Mouse (Mus musculus): ENCODE results near the gene Sp8. TPM values are rescaled to one million over a fixed set of nuclear protein-coding genes. Genes with fewer than 3 reads are reported as not detected.

Sp8 gene
- polyA plus RNA-seq, 1 experiment from 2014 or later, result not detected

DNA sequence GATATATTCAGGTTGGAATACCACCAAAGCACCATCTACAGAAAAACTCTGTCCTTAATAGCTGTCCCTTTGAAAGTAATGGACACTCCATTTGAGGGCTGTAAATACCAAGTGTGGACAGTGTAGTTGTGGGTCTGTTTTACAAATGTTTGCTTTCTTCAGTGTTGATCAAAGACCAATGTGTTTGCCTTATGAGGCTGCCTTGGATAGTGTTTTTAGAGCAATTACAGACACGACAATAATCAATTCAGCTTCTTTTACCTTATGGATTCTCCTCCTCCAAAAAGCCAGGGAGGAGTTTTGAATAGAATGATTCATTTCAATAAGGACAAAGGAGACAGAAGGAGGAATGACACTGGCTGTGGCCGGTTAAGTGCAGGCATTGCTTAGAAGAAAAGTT is 7.9 kb upstream of the Sp8 start:
- Histone ChIP-seq H3K27ac (ENCODE audit: low read depth) (no peak overlapping the region), H3K27me3 (ENCODE audit: insufficient read depth, low read length) (peaks cover 81% of the 10 kb centered on the region), H3K9me3 (ENCODE audit: low read depth, low read length) (no peaks in the 10 kb centered on the region), H3K36me3 (ENCODE audit: insufficient read depth) (no peaks in the 10 kb centered on the region), H3K9ac (no peak overlapping the region), H3K4me2 (no peak overlapping the region), H3K4me3 (ENCODE audit: low read depth, low read length) (no peak overlapping the region), H3K4me1 (ENCODE audit: insufficient read depth) (no peaks in the 10 kb centered on the region)
- DNase-seq (no peak), ATAC-seq (ENCODE audit: insufficient read depth) (no peak)
- TF ChIP-seq CTCF (IDR thresholded peaks at IDR 0.05; ENCODE audit: low read depth), result no peak
- 6% methylated on average over 2 of the region's 2 CpGs for WGBS

DNA sequence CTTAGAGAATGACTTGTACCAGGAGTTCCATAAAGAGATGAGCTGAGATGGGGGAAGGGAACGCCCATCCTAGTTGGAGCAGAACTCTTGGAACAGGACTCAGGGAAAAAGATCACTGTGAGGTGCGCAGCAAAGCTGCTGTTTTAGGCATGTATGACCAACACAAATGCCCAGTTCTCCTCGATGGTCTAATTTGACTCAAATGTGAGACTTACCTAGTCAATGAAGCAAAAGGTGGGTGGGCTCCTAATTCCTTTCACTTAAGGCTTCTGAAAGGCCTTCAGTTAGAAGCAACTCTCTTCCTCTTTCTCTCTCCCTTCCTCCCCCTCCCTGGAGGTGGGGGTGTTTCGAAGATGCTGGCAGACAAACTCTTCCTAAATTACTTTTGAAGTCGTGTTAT is 6.7 kb upstream of the Sp8 start:
- DNase-seq (peak; percentile 5), ATAC-seq (ENCODE audit: insufficient read depth) (no peak)
- H3K27ac ChIP-seq (ENCODE audit: low read depth), result no peak overlapping the region
- H3K4me2 ChIP-seq, result no peak overlapping the region
- no peak for TF ChIP-seq CTCF (IDR thresholded peaks at IDR 0.05; ENCODE audit: low read depth)
- 13% methylated on average over 5 of the region's 5 CpGs for WGBS
- no peaks in the 10 kb centered on the region for H3K9me3 ChIP-seq (ENCODE audit: low read depth, low read length)
- no peaks in the 10 kb centered on the region for H3K36me3 ChIP-seq (ENCODE audit: insufficient read depth)
- H3K4me1 ChIP-seq (ENCODE audit: insufficient read depth), result no peaks in the 10 kb centered on the region
- no peak overlapping the region for H3K4me3 ChIP-seq (ENCODE audit: low read depth, low read length)
- no peak overlapping the region for H3K9ac ChIP-seq
- peaks cover 92% of the 10 kb centered on the region for H3K27me3 ChIP-seq (ENCODE audit: insufficient read depth, low read length)

DNA sequence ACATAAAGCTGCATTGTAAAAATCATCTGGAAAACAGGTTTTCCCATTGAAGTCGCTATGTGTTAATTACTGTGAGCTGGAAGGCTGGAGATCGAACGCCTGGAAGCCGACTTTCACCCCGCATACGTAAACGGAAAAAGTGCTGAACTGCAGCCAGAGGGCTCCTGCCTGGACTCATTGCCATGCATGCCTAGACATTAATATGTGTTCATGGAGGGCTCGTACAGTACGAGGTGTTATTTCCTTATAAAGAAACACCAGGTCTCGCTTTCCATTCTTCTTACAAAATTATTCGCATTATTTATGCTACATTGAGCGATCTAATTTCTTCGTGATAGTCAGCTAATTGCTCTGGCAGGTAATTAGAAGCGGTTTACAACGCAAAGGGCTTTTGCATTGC is 5.8 kb upstream of the Sp8 start:
- H3K9me3 ChIP-seq (ENCODE audit: low read depth, low read length), result no peaks in the 10 kb centered on the region
- H3K4me1 ChIP-seq (ENCODE audit: insufficient read depth), result no peaks in the 10 kb centered on the region
- no peak overlapping the region for H3K4me3 ChIP-seq (ENCODE audit: low read depth, low read length)
- peaks cover 96% of the 10 kb centered on the region for H3K27me3 ChIP-seq (ENCODE audit: insufficient read depth, low read length)
- DNase-seq (peak; percentile 28), ATAC-seq (ENCODE audit: insufficient read depth) (no peak)
- no peak overlapping the region for H3K9ac ChIP-seq
- no peak overlapping the region for H3K4me2 ChIP-seq
- TF ChIP-seq CTCF (IDR thresholded peaks at IDR 0.05; ENCODE audit: low read depth), result no peak
- H3K27ac ChIP-seq (ENCODE audit: low read depth), result no peak overlapping the region
- 3% methylated on average over 15 of the region's 15 CpGs for WGBS
- H3K36me3 ChIP-seq (ENCODE audit: insufficient read depth), result no peaks in the 10 kb centered on the region

DNA sequence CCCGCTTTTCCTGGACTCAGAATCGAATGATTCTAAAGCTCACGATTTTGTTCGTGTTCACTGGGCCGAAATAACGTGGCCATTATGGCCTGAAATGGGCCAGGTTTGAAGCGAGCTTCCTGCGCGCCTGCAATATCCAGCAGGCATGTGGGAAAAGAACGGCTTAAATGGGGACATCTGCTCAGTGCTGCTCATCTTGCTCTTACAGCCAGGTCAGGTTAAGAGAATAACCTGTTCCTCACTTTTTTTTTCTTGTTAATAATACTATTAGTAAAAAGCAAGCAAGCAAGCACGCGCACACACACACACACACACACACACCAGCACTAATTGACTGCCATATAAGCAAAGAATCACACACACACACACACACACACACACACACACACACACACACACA is 5.3 kb upstream of the Sp8 start:
- Histone ChIP-seq H3K36me3 (ENCODE audit: insufficient read depth) (no peaks in the 10 kb centered on the region), H3K4me2 (no peak overlapping the region), H3K9ac (no peak overlapping the region), H3K27ac (ENCODE audit: low read depth) (no peak overlapping the region), H3K4me3 (ENCODE audit: low read depth, low read length) (no peak overlapping the region), H3K27me3 (ENCODE audit: insufficient read depth, low read length) (peaks cover 99% of the 10 kb centered on the region), H3K9me3 (ENCODE audit: low read depth, low read length) (no peaks in the 10 kb centered on the region), H3K4me1 (ENCODE audit: insufficient read depth) (no peaks in the 10 kb centered on the region)
- 2% methylated on average over 12 of the region's 12 CpGs for WGBS
- no peak for ATAC-seq (ENCODE audit: insufficient read depth)
- no peak for TF ChIP-seq CTCF (IDR thresholded peaks at IDR 0.05; ENCODE audit: low read depth)
- peak; percentile 39 for DNase-seq

DNA sequence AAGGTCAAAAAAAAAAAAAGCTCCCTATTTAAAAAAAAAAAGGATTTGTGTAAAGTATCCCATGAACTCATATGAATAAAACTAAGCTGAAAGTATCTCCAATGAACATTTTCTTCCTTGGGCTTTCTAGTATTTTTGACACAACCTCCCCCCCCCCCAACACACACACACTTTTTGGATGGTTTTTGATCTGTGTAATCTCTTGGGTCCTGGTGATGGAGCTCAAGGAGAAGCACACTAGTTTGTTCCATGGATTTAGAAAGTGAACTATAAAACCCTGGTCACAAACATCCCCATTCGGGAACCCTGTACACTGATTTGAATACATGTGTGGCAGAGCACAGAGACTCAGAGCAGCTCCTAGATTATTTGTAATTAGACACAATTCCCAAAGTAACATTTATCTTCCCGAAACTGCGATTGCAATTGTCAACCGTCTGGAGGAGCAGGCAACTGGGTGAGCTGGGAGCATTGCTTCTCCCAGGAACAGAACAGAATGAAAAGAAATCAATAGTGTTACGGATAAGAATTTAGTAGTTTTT is 4.7 kb upstream of the Sp8 start:
- no peak for TF ChIP-seq CTCF (IDR thresholded peaks at IDR 0.05; ENCODE audit: low read depth)
- H3K36me3 ChIP-seq (ENCODE audit: insufficient read depth), result no peaks in the 10 kb centered on the region
- H3K4me1 ChIP-seq (ENCODE audit: insufficient read depth), result no peaks in the 10 kb centered on the region
- no peak for ATAC-seq (ENCODE audit: insufficient read depth)
- H3K4me2 ChIP-seq, result no peak overlapping the region
- 6% methylated on average over 5 of the region's 5 CpGs for WGBS
- no peak overlapping the region for H3K27ac ChIP-seq (ENCODE audit: low read depth)
- H3K4me3 ChIP-seq (ENCODE audit: low read depth, low read length), result no peak overlapping the region
- no peak overlapping the region for H3K9ac ChIP-seq
- H3K9me3 ChIP-seq (ENCODE audit: low read depth, low read length), result no peaks in the 10 kb centered on the region
- no peak for DNase-seq
- peaks cover 99% of the 10 kb centered on the region for H3K27me3 ChIP-seq (ENCODE audit: insufficient read depth, low read length)

DNA sequence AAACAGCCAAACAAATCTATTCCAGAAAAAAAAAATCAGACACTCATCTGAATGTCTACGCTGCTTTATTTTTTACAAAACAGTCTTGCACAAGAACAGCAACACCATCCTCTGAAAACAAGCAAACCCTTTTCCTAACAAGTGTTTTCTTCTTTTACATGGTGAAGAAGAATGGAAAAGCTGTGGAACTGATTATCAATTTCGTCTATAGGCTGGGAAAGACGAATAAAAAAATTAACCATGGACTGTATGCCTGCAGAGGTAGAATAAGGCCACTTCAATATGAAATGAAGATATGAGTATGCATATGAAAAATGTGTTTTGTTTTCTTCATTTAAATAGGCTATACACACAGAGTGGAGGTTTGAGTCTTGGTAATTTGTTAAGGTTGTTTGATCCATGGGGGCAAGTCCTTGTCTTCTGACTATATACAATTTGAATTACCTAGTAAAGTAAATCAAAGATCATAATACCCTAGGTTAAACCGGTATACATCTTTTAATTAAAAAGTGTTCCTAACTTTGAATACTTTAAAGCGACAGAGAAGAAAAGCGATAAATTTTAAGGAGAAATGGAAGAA is 4.1 kb upstream of the Sp8 start:
- Histone ChIP-seq H3K9me3 (ENCODE audit: low read depth, low read length) (no peaks in the 10 kb centered on the region), H3K4me1 (ENCODE audit: insufficient read depth) (no peaks in the 10 kb centered on the region), H3K36me3 (ENCODE audit: insufficient read depth) (no peaks in the 10 kb centered on the region), H3K9ac (no peak overlapping the region), H3K27me3 (ENCODE audit: insufficient read depth, low read length) (peaks cover 99% of the 10 kb centered on the region), H3K4me2 (no peak overlapping the region), H3K27ac (ENCODE audit: low read depth) (no peak overlapping the region), H3K4me3 (ENCODE audit: low read depth, low read length) (no peak overlapping the region)
- 8% methylated on average over 6 of the region's 6 CpGs for WGBS
- DNase-seq (no peak), ATAC-seq (ENCODE audit: insufficient read depth) (no peak)
- no peak for TF ChIP-seq CTCF (IDR thresholded peaks at IDR 0.05; ENCODE audit: low read depth)

DNA sequence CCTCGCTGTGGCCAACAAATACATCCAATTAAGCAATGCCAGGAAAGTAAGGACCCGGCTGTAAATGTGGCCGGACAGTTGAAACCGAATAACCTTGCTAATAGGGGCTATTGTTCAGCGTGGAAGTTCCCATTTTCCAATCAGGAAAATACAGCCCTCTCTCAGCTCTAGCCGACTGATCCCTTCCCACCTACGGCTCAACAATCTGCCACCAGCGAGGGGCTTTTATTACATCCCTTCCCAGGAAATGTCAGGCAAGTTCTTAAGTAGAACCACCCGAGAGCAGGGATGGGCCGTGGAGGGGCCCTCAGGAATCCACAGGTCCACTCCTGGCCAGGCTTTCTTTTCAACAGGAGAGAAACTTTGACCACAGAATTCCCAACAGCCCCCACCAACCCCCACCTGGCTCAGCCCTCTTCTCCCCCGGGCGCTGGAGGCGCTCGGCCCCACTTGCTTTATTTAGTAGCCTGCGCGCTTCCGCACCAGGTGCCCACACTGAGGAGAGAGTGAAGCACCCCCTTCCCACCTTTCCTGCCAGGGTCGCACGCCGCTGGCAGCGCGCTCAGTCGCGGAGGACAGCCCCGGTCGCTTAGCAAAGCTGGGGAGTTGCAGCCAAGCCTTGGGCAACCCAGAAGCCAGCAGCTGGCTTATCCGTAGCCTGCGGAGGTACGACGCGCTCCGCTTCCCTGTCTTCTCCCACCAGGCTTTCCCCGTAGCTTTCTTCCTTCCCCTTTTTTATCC is 3.3 kb upstream of the Sp8 start:
- WGBS, result under 1% methylated on average over 33 of the region's 33 CpGs
- H3K36me3 ChIP-seq (ENCODE audit: insufficient read depth), result no peaks in the 10 kb centered on the region
- H3K27me3 ChIP-seq (ENCODE audit: insufficient read depth, low read length), result peaks cover 99% of the 10 kb centered on the region
- H3K9ac ChIP-seq, result no peak overlapping the region
- DNase-seq (no peak), ATAC-seq (ENCODE audit: insufficient read depth) (no peak)
- H3K4me2 ChIP-seq, result no peak overlapping the region
- no peak for TF ChIP-seq CTCF (IDR thresholded peaks at IDR 0.05; ENCODE audit: low read depth)
- no peak overlapping the region for H3K27ac ChIP-seq (ENCODE audit: low read depth)
- H3K9me3 ChIP-seq (ENCODE audit: low read depth, low read length), result no peaks in the 10 kb centered on the region
- H3K4me3 ChIP-seq (ENCODE audit: low read depth, low read length), result no peak overlapping the region
- no peaks in the 10 kb centered on the region for H3K4me1 ChIP-seq (ENCODE audit: insufficient read depth)

All from lung, embryonic 14.5 days (tissue).